Mouse (Mus musculus) liver, embryonic 14.5 days (tissue): ENCODE measurements around the gene T2. TPM values are rescaled to one million over a fixed set of nuclear protein-coding genes. Genes with fewer than 3 reads are reported as not detected.
A peak's percentile ranks its signal among the peaks of the same experiment; 100 is the strongest.

Experiments
- ATAC-seq: fragments of 200-750 bp; cut with Nextera tagmentation; 2 replicates; pipeline ENCODE4 v1.8.0; 2017; ENCODE audit warnings: moderate number of reproducible peaks, mild to moderate bottlenecking, moderate library complexity; ENCODE audit not compliant: insufficient read depth
- DNase-seq, 3 experiments: peaks; one replicate each; pipeline ENCODE4 v3.0.0-alpha.2; 2012 to 2013; ENCODE audit warnings: low read depth in 3 of 3, low spot score in 3 of 3
- H3K27ac ChIP-seq: fragments of 300-500 bp; sonication (generic); 2 replicates; pipeline ENCODE4 v1.5.1; 2014; ENCODE audit warnings: moderate library complexity, mild to moderate bottlenecking, control low read depth, inconsistent platforms
- H3K27me3 ChIP-seq: fragments of 300-500 bp; sonication (generic); 2 replicates; pipeline ENCODE4 v1.6.1; 2014; ENCODE audit warnings: mild to moderate bottlenecking, low read length, moderate library complexity; ENCODE audit not compliant: control insufficient read depth, insufficient read depth
- H3K36me3 ChIP-seq: fragments of 300-500 bp; sonication (generic); replicated peaks from 2 replicates; pipeline ENCODE4 v1.6.1; 2014; ENCODE audit warnings: low read depth; ENCODE audit not compliant: control insufficient read depth, insufficient read depth
- H3K4me1 ChIP-seq, 2 experiments: fragments of 200-500 bp in 1 of 2; fragments of 300-500 bp in 1 of 2; sonication (generic) in 1 of 2; replicated peaks; 2 replicates each; pipeline ENCODE4 v1.6.1; 2012 to 2014; ENCODE audit warnings: antibody characterized with exemption in 1 of 2, inconsistent platforms in 1 of 2, low read length in 1 of 2; ENCODE audit not compliant: control insufficient read depth in 2 of 2, insufficient read depth in 2 of 2
- H3K4me2 ChIP-seq: fragments of 300-500 bp; sonication (generic); 2 replicates; pipeline ENCODE4 v1.6.1; 2014; ENCODE audit warnings: low read depth, mild to moderate bottlenecking, control low read depth, moderate library complexity
- H3K4me3 ChIP-seq, 2 experiments: fragments of 200-500 bp in 1 of 2; fragments of 300-500 bp in 1 of 2; sonication (generic) in 1 of 2; 2 replicates each; pipeline ENCODE4 v1.5.1; 2012 to 2014; ENCODE audit warnings: low read depth in 2 of 2, low read length in 2 of 2, mild to moderate bottlenecking in 2 of 2, control low read depth in 1 of 2, inconsistent platforms in 1 of 2, moderate library complexity in 1 of 2; ENCODE audit not compliant: insufficient read depth in 1 of 2
- H3K9ac ChIP-seq: fragments of 300-500 bp; sonication (generic); replicated peaks from 2 replicates; pipeline ENCODE4 v1.6.1; 2014; ENCODE audit warnings: mild to moderate bottlenecking, control low read depth, moderate library complexity
- H3K9me3 ChIP-seq: fragments of 300-500 bp; sonication (generic); 2 replicates; pipeline ENCODE4 v1.6.1; 2016; ENCODE audit warnings: low read length, mixed read lengths; ENCODE audit not compliant: control insufficient read depth
- CTCF ChIP-seq: IDR thresholded peaks from 2 replicates; pipeline ENCODE4 v1.5.1; 2016; ENCODE audit warnings: antibody characterized with exemption, low read depth, control low read depth
- EP300 ChIP-seq: IDR thresholded peaks from 2 replicates; pipeline ENCODE4 v1.6.1; 2016; ENCODE audit warnings: antibody characterized with exemption, low read depth
- WGBS: fragments of 180-500 bp; shearing (Covaris S2); extraction: QIAGEN DNeasy Blood & Tissue Kit; methylation state at CpG from one replicate; pipeline ENCODE4 v1.1.7; 2014; ENCODE audit not compliant: insufficient replicate concordance; 5-methylcytosine and 5-hydroxymethylcytosine counted together
- polyA plus RNA-seq, 2 experiments: library from polyadenylated mRNA; depleted of rRNA in 1 of 2; stranded (reverse) in 1 of 2; unstranded in 1 of 2; fragments of >200 nt; fragmentation: Nextera tagmentation in 1 of 2; extraction: Ambion mirVana in 1 of 2; gene quantifications; 2 replicates each; pipeline versions ENCODE4 v1.2.1 to v1.2.3; 2012 to 2014

The T2 gene
- polyA plus RNA-seq, 2 experiments: 0.09 TPM; not detected in 1

GRCm38 (mm10) chr17:8367514-8368480 lies 12.0 kb downstream of the T2 start:
- 46% methylated on average over 20 of the region's 20 CpGs for WGBS
- H3K4me1 ChIP-seq: peaks cover 0 to 4% of the 10 kb centered on the region in 2 experiments; a peak in 1 of 4 replicates
- DNase-seq: no peak
- no peak for ATAC-seq
- H3K27ac ChIP-seq: no peak overlapping the region
- H3K9me3 ChIP-seq: no peaks in the 10 kb centered on the region
- no peak overlapping the region for H3K4me3 ChIP-seq
- no peaks in the 10 kb centered on the region for H3K36me3 ChIP-seq
- H3K4me2 ChIP-seq: no peak overlapping the region
- TF ChIP-seq CTCF (no peak), EP300 (no peak)
- no peak overlapping the region for H3K9ac ChIP-seq
- H3K27me3 ChIP-seq: no peaks in the 10 kb centered on the region

- WGBS: 47% methylated on average over 8 of the region's 8 CpGs
- no peak for DNase-seq
- Histone ChIP-seq H3K4me3 (no peak overlapping the region), H3K27me3 (no peaks in the 10 kb centered on the region), H3K4me1 (peaks cover 0 to 4% of the 10 kb centered on the region in 2 experiments; a peak in 1 of 4 replicates), H3K27ac (no peak overlapping the region), H3K4me2 (no peak overlapping the region), H3K36me3 (no peaks in the 10 kb centered on the region), H3K9me3 (no peaks in the 10 kb centered on the region), H3K9ac (no peak overlapping the region)
- ATAC-seq: no peak
- TF ChIP-seq EP300: no peak
Observed at GRCm38 (mm10) chr17:8368570-8368969, 12.8 kb downstream of the T2 start.

- H3K27me3 ChIP-seq: no peaks in the 10 kb centered on the region
- H3K9ac ChIP-seq: no peak overlapping the region
- H3K36me3 ChIP-seq: no peaks in the 10 kb centered on the region
- ATAC-seq (no peak), DNase-seq (no peak)
- H3K4me3 ChIP-seq: no peak overlapping the region
- no peaks in the 10 kb centered on the region for H3K9me3 ChIP-seq
- no peak for TF ChIP-seq CTCF
- no peak for TF ChIP-seq EP300
- 41% methylated on average over 2 of the region's 2 CpGs for WGBS
- peaks cover 0 to 4% of the 10 kb centered on the region in 2 experiments; a peak in 1 of 4 replicates for H3K4me1 ChIP-seq
- H3K27ac ChIP-seq: no peak overlapping the region
- H3K4me2 ChIP-seq: no peak overlapping the region
Observed at GRCm38 (mm10) chr17:8369171-8369570, 13.4 kb downstream of the T2 start.

DNA sequence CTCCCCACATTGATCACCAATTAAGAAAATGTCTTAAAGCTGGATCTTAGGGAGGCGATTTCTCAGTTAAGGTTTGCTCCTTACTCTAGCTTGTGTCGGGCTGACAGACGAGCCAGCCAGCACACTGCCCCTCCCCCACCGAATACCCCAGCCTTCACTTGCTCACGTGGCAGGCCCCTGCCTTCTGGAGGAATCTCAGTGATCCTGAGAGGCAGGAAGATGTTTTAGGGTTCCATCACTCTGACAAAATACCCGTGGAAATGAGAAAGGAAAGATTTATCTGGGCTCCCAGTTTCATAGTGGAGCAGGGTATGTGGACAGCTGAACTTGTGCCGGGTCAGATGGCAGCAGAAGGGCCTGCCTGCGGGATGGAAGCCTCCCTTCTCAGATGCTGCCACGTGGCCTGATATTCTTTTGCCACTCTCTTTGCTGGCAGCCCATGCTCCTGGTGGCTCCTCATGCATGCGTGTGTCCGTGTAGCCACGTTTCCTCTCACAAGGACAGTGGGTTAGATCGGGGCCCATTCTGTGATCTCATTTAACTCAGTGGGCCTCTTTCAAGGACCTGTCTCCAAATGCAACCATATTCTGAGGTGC lies 14.9 kb downstream of the T2 start:
- Histone ChIP-seq H3K4me1 (peaks cover 0 to 4% of the 10 kb centered on the region in 2 experiments; a peak in 1 of 4 replicates), H3K36me3 (no peaks in the 10 kb centered on the region), H3K4me2 (no peak overlapping the region), H3K9ac (no peak overlapping the region), H3K4me3 (no peak overlapping the region), H3K27ac (no peak overlapping the region), H3K9me3 (no peaks in the 10 kb centered on the region), H3K27me3 (no peaks in the 10 kb centered on the region)
- ATAC-seq (no peak), DNase-seq (no peak)
- WGBS: 34% methylated on average over 13 of the region's 13 CpGs
- no peak for TF ChIP-seq CTCF
- TF ChIP-seq EP300: no peak

DNA sequence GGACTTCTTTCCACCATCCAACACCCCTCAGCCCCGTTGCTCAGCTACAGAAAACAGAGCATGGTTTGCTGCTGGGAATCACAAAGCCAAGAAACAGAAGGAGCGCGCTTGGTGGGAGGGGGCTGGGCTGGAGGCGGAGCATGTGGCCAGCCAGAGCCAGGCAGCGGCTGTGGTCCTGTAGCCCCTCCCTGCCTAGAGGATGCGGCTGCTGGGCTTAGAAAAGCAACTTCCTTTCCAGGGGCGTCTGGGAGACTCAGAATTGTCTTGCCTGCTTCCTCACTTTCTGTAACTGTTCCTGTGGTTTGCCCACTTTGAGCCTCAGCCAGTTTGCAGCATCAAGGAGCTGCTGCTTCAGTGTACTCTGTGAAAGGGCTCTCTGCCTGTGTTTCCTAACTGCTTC lies 16.0 kb downstream of the T2 start:
- 2% methylated on average over 7 of the region's 7 CpGs for WGBS
- peak overlapping the region; percentile 3 to 38; a peak in 2 of 4 replicates for H3K4me3 ChIP-seq
- peak; percentile 14 to 22 (median 18) for DNase-seq
- ATAC-seq: peak; percentile 55; the same call in 1 of the 2 replicates
- H3K36me3 ChIP-seq: no peaks in the 10 kb centered on the region
- H3K4me2 ChIP-seq: peak overlapping the region; percentile 50
- no peaks in the 10 kb centered on the region for H3K27me3 ChIP-seq
- H3K4me1 ChIP-seq: peaks cover 0 to 4% of the 10 kb centered on the region in 2 experiments; a peak in 1 of 4 replicates
- H3K9ac ChIP-seq: no peak overlapping the region
- TF ChIP-seq CTCF (no peak), EP300 (no peak)
- H3K27ac ChIP-seq: no peak overlapping the region
- no peaks in the 10 kb centered on the region for H3K9me3 ChIP-seq
